Mouse (Mus musculus): ENCODE measurements around the gene Il13ra1.

The Il13ra1 gene

DNA sequence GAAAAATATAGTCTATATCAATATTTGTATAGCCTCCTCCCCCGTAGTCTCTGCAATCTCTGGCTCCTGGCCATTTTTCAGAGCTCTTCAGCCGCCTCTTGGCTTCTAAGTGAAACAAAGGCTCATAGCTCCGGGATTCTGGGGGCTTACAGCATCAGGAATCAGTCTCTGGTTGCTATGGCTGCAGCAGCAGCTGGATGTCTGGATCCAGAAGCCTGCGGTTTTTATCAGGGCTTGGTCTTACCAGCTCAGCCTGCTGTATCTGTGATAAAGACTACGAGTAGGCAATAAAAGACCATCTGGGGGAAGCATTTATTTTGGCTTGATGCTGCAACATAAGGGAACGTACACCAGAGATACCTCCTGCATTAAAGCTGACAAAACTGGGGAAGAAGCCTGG lies 82.0 kb downstream of the Il13ra1 start:
- in situ Hi-C loops (cut with MboI; ENCODE audit: unreplicated experiment in 2 of 2) = loop anchor here in 1 of 2 experiments (25.0 kb wide), 1 partner anchor 507 kb away; no protein-coding TSS in a partner anchor

DNA sequence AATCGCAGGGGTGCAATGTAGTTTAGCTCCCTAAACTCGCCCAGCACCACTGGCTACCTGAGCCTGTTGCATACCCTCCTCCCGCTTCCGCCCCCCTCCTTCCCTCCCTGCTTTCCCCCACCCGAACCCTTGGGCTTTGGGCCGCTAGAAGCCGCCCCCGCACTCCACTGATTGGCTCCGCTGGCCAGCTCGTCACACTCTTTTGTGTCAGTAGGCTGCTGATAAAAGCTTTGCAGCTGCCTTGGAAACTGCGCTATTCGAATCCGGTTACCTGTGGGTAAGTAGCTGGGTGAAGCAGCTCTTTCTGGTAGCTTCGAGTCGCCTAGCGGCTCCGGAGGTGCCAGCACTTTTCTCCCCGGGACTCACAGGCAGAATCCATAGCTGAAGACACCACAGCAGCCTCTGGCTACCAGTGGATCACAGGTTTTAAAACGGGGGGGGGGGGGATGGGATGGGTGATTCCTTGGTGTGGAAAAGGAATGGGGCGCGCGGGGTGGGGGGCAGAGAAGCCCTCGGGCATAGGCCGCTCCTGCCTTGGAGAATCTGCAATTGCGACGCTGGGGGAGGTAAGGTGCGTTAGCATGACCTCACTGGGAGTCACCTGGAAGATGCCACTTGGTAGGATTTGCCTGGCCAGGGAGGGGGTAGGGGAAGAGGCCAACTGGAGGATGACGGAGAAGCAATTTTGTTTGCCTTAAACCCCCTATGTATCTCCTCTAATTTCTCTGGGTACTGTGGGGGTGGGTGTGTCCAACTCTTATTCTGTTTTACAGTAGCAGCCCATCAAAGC lies 84.0 kb downstream of the Il13ra1 start, which contains the start of gene Zcchc12:
Zcchc12 (plus strand) TSS at position 169 of the 790 bp plus-strand sequence.
- in situ Hi-C loops (cut with MboI; ENCODE audit: unreplicated experiment in 2 of 2) = loop anchor here in 1 of 2 experiments (25.0 kb wide), 1 partner anchor 509 kb away; no protein-coding TSS in a partner anchor

DNA sequence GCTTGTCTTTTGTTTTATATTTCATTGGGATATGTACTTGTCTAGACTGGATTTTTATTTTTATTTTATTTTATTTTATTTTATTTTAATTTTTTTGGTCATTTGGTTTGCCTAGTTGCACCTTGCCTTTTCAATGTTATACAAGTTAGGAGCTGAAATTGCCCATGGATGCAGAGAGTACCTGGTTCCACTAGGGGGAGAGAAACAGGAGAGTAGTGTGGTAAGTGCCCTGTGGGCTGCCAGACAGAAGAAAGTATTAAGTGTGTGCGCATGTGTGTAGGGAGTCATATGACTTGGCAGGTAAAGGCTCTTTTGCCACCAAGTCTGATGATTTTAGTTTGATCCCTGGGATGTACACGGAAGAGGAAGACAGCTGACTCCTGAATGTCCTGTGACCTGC lies 97.6 kb downstream of the Il13ra1 start:
- in situ Hi-C loops (cut with MboI; ENCODE audit: unreplicated experiment in 2 of 2) = no loop called here

DNA sequence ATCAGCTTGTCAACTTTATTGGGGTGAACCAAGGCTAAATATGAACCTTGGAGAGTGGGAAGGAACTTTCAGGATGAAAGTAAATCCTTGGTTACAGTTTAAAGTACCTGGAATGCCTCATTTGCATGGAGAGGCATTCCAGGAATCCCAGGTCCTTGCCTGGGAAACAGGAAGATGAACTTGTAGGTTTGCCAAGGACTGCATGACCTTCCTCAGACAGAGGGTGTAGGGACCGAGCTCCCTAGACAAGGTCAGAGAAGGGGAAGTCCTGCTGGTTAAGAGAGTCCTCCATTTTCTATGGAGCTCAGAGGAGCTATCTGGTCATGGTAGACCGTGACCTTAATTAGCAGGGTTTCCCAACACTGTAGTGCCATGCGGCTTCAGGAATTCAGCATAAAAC lies 99.3 kb downstream of the Il13ra1 start:
- in situ Hi-C loops (cut with MboI; ENCODE audit: unreplicated experiment in 2 of 2) = no loop called here

Data from v-Abl transformed pro-B cells (cell line).